Mouse (Mus musculus): Measurements from ENCODE around the gene Gm5039.

- TF ChIP-seq CTCF (IDR thresholded peaks at IDR 0.05; ENCODE audit: borderline replicate concordance, control insufficient read depth, extremely low read depth, insufficient read depth, low read length, poor library complexity) (no peak), POLR2A (IDR thresholded peaks at IDR 0.05; ENCODE audit: control insufficient read depth, extremely low read depth, insufficient read depth, low read length, poor library complexity) (no peak)
These were observed 36.8 kb upstream of the Gm5039 start, which contains the start of gene Adck1 for GRCm38 (mm10) chr12:88360441-88361119.
